Mouse (Mus musculus): ENCODE measurements at regions not wholly inside any gene's neighbourhood (a gene's known extent, or its start where the extent isn't known, plus 50 kb on each side); places are given as distances from the start of the nearest gene placed in this dataset.
A peak's percentile ranks its signal among the peaks of the same experiment; 100 is the strongest.

DNA sequence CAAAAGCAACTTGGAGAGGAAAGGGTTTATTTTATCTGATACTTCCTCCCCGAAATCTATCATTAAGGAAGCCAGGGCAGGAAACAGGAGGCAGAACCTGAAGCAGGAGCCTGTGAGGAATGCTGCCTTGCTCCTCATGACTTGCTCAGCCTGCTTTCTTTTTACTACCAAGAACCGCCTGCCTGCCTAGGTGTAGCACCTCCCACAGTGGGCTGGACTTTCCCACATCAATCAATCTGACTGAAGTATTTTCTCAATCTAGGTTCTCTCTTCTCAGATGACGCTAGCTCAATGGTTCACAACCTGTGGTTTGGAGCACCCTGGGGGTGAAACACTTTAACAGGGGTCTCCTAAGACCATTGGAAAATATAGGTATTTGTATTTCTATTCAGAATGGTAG lies 83.4 kb upstream of the Ccn6 start:
- DNase-seq: no peak
- no peak for TF ChIP-seq CTCF (IDR thresholded peaks at IDR 0.05; ENCODE audit: borderline replicate concordance, insufficient read depth, low read depth, low read length)
- TF ChIP-seq POLR2A (IDR thresholded peaks at IDR 0.05; ENCODE audit: borderline replicate concordance, insufficient read depth, low read length): no peak
- H3K27me3 ChIP-seq (ENCODE audit: control insufficient read depth, insufficient read depth, low read length): no peaks in the 10 kb centered on the region
- no peak overlapping the region for H3K27ac ChIP-seq (ENCODE audit: insufficient read depth, low read length)
- no peak overlapping the region for H3K4me3 ChIP-seq (replicated peaks; ENCODE audit: insufficient read depth, low read depth, low read length)
- WGBS: 76% methylated on average over 3 of the region's 3 CpGs
- H3K4me1 ChIP-seq (ENCODE audit: control insufficient read depth, insufficient read depth, low read length): no peaks in the 10 kb centered on the region

- Histone ChIP-seq H3K4me3 (replicated peaks; ENCODE audit: insufficient read depth, low read depth, low read length) (no peak overlapping the region), H3K27me3 (ENCODE audit: control insufficient read depth, insufficient read depth, low read length) (no peaks in the 10 kb centered on the region), H3K4me1 (ENCODE audit: control insufficient read depth, insufficient read depth, low read length) (no peaks in the 10 kb centered on the region), H3K27ac (ENCODE audit: insufficient read depth, low read length) (no peak overlapping the region)
- TF ChIP-seq CTCF (IDR thresholded peaks at IDR 0.05; ENCODE audit: borderline replicate concordance, insufficient read depth, low read depth, low read length): no peak
- no peak for TF ChIP-seq POLR2A (IDR thresholded peaks at IDR 0.05; ENCODE audit: borderline replicate concordance, insufficient read depth, low read length)
- no peak for DNase-seq
- 80% methylated on average over 4 of the region's 4 CpGs for WGBS
These were observed 81.5 kb upstream of the Ccn6 start for GRCm38 (mm10) chr10:39245141-39245540.

DNA sequence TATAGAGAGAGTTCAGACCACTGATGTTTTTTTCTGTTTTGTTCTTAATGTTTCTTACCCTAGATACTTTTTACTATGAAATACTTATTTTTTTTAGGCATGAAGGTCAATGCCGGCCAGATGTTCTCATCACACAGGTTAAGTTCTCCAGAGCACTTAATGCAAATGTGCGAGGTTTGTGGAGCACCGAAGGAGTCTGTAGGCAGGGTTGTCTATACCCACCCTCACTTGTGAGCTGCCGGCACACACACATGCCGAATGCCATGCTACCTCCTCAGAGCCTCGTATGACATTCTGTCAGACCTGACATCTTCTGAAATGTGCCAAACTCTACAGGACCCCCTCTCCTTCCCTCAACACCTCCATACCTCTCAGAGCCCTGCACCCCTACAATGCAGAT lies 80.5 kb upstream of the Ccn6 start:
- H3K27ac ChIP-seq (ENCODE audit: insufficient read depth, low read length): no peak overlapping the region
- H3K4me1 ChIP-seq (ENCODE audit: control insufficient read depth, insufficient read depth, low read length): 0 out of 2 replicates have a peak, but pooled peaks cover 3% of the 10 kb centered on the region
- TF ChIP-seq POLR2A (IDR thresholded peaks at IDR 0.05; ENCODE audit: borderline replicate concordance, insufficient read depth, low read length): no peak
- no peak for TF ChIP-seq CTCF (IDR thresholded peaks at IDR 0.05; ENCODE audit: borderline replicate concordance, insufficient read depth, low read depth, low read length)
- no peak overlapping the region for H3K4me3 ChIP-seq (replicated peaks; ENCODE audit: insufficient read depth, low read depth, low read length)
- no peaks in the 10 kb centered on the region for H3K27me3 ChIP-seq (ENCODE audit: control insufficient read depth, insufficient read depth, low read length)
- WGBS: 93% methylated on average over 6 of the region's 6 CpGs
- no peak for DNase-seq

DNA sequence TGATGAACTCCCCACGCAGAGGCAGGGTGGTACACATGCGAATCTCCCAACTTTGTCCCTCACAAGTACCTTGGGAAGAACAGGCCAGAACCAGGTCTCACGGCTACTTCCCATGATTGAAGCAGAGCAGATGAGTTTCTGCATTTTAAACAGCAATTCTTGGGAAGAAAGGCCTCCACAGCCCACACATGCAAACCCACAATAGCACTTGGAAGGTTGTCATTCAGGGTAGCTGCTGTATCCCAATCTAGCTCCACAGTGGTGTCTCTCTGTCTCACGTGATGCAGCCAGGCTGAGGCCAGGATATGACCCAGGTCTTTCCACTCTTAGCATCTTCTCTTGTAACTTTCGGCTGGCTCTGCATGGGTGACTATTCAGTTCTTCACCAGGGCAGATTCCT lies 78.8 kb upstream of the Ccn6 start:
- Histone ChIP-seq H3K27ac (ENCODE audit: insufficient read depth, low read length) (no peak overlapping the region), H3K27me3 (ENCODE audit: control insufficient read depth, insufficient read depth, low read length) (no peaks in the 10 kb centered on the region), H3K4me3 (replicated peaks; ENCODE audit: insufficient read depth, low read depth, low read length) (no peak overlapping the region), H3K4me1 (ENCODE audit: control insufficient read depth, insufficient read depth, low read length) (0 out of 2 replicates have a peak, but pooled peaks cover 3% of the 10 kb centered on the region)
- DNase-seq: no peak
- WGBS: 94% methylated on average over 5 of the region's 5 CpGs
- TF ChIP-seq POLR2A (IDR thresholded peaks at IDR 0.05; ENCODE audit: borderline replicate concordance, insufficient read depth, low read length) (no peak), CTCF (IDR thresholded peaks at IDR 0.05; ENCODE audit: borderline replicate concordance, insufficient read depth, low read depth, low read length) (no peak)

GRCm38 (mm10) chr10:39241922-39242321 lies 78.3 kb upstream of the Ccn6 start:
- no peak overlapping the region for H3K27ac ChIP-seq (ENCODE audit: insufficient read depth, low read length)
- H3K27me3 ChIP-seq (ENCODE audit: control insufficient read depth, insufficient read depth, low read length): no peaks in the 10 kb centered on the region
- H3K4me3 ChIP-seq (replicated peaks; ENCODE audit: insufficient read depth, low read depth, low read length): no peak overlapping the region
- TF ChIP-seq CTCF (IDR thresholded peaks at IDR 0.05; ENCODE audit: borderline replicate concordance, insufficient read depth, low read depth, low read length) (no peak), POLR2A (IDR thresholded peaks at IDR 0.05; ENCODE audit: borderline replicate concordance, insufficient read depth, low read length) (no peak)
- no peak for DNase-seq
- 0 out of 2 replicates have a peak, but pooled peaks cover 3% of the 10 kb centered on the region for H3K4me1 ChIP-seq (ENCODE audit: control insufficient read depth, insufficient read depth, low read length)
- 91% methylated on average over 6 of the region's 6 CpGs for WGBS

DNA sequence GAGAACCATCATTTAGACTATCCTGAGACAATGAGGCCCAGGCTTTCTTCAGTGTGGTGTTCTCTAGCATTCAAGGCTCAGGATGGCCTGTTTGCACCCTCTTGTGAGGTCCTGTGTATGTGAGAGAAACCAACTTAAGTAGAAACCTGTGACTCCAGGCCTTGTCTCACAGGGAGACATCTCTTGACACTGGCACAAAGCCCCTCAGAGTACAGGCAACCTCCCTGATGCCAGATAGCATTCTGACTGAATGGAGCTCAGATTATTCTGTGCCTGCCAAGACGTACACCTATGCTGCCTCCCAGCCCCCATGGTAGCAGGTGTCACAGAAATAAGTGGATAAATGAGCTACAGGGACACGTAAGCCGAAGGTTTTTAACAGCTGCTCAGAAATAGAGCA lies 77.9 kb upstream of the Ccn6 start:
- WGBS: 47% methylated on average over 3 of the region's 3 CpGs
- Histone ChIP-seq H3K27ac (ENCODE audit: insufficient read depth, low read length) (no peak overlapping the region), H3K4me1 (ENCODE audit: control insufficient read depth, insufficient read depth, low read length) (0 out of 2 replicates have a peak, but pooled peaks cover 3% of the 10 kb centered on the region), H3K27me3 (ENCODE audit: control insufficient read depth, insufficient read depth, low read length) (no peaks in the 10 kb centered on the region), H3K4me3 (replicated peaks; ENCODE audit: insufficient read depth, low read depth, low read length) (no peak overlapping the region)
- TF ChIP-seq CTCF (IDR thresholded peaks at IDR 0.05; ENCODE audit: borderline replicate concordance, insufficient read depth, low read depth, low read length): no peak
- TF ChIP-seq POLR2A (IDR thresholded peaks at IDR 0.05; ENCODE audit: borderline replicate concordance, insufficient read depth, low read length): no peak
- DNase-seq: no peak

DNA sequence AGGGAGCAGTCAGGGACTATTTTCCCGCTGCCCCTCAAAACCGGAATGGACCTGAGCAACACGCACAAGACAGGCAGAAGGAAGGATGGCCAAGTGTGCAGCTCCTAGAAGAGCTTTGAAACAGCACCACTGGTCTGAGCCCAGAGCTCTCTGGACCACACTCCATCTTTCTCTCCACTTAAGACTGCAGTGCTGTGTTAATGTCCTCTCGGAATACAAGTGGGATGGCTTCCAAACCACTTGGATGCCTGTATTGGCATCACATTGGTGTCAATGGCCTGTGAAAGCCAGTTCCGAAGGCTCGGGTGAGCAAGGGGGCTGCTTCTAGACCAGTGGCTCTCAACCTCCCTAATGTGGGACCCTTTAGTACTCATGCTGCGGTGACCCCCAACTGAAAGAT lies 77.4 kb upstream of the Ccn6 start:
- TF ChIP-seq POLR2A (IDR thresholded peaks at IDR 0.05; ENCODE audit: borderline replicate concordance, insufficient read depth, low read length) (no peak), CTCF (IDR thresholded peaks at IDR 0.05; ENCODE audit: borderline replicate concordance, insufficient read depth, low read depth, low read length) (no peak)
- WGBS: 78% methylated on average over 7 of the region's 7 CpGs
- DNase-seq: no peak

GRCm38 (mm10) chr10:39240178-39240791 lies 76.7 kb upstream of the Ccn6 start:
- TF ChIP-seq CTCF (IDR thresholded peaks at IDR 0.05; ENCODE audit: borderline replicate concordance, insufficient read depth, low read depth, low read length) (no peak), POLR2A (IDR thresholded peaks at IDR 0.05; ENCODE audit: borderline replicate concordance, insufficient read depth, low read length) (no peak)
- Histone ChIP-seq H3K4me3 (replicated peaks; ENCODE audit: insufficient read depth, low read depth, low read length) (peak overlapping the region; percentile 43), H3K4me1 (ENCODE audit: control insufficient read depth, insufficient read depth, low read length) (0 out of 2 replicates have a peak, but pooled peaks cover 3% of the 10 kb centered on the region), H3K27me3 (ENCODE audit: control insufficient read depth, insufficient read depth, low read length) (no peaks in the 10 kb centered on the region), H3K27ac (ENCODE audit: insufficient read depth, low read length) (no peak overlapping the region)
- 59% methylated on average over 11 of the region's 11 CpGs for WGBS
- no peak for DNase-seq

More for the DNA sequence above, 77.4 kb upstream of the Ccn6 start:
- Histone ChIP-seq H3K27me3 (ENCODE audit: control insufficient read depth, insufficient read depth, low read length) (no peaks in the 10 kb centered on the region), H3K27ac (ENCODE audit: insufficient read depth, low read length) (no peak overlapping the region), H3K4me1 (ENCODE audit: control insufficient read depth, insufficient read depth, low read length) (0 out of 2 replicates have a peak, but pooled peaks cover 3% of the 10 kb centered on the region), H3K4me3 (replicated peaks; ENCODE audit: insufficient read depth, low read depth, low read length) (no peak overlapping the region)
